Mouse (Mus musculus) forebrain, embryonic 14.5 days (tissue): Measurements from ENCODE around the gene Sh3rf1. TPM values are rescaled to one million over a fixed set of nuclear protein-coding genes. Genes with fewer than 3 reads are reported as not detected.

Experiments used
- ATAC-seq: fragments of 200-750 bp; cut with Nextera tagmentation; 2 replicates; pipeline ENCODE4 v1.8.0; 2017; ENCODE audit warnings: mild to moderate bottlenecking, moderate library complexity
- DNase-seq: peaks from one replicate; pipeline ENCODE4 v3.0.0-alpha.2; 2015; ENCODE audit warnings: low spot score
- H3K27ac ChIP-seq: fragments of 300-500 bp; sonication (generic); 2 replicates; pipeline ENCODE4 v1.5.1; 2014; ENCODE audit warnings: low read depth, mild to moderate bottlenecking, control low read depth, low read length, moderate library complexity
- H3K27me3 ChIP-seq: fragments of 300-500 bp; sonication (generic); replicated peaks from 2 replicates; pipeline ENCODE4 v1.6.1; 2014; ENCODE audit warnings: low read length, control low read depth, mixed read lengths; ENCODE audit not compliant: control insufficient read depth, insufficient read depth
- H3K36me3 ChIP-seq: fragments of 300-500 bp; sonication (generic); 2 replicates; pipeline ENCODE4 v1.6.1; 2014; ENCODE audit warnings: low read length, control low read depth; ENCODE audit not compliant: control insufficient read depth, insufficient read depth
- H3K4me1 ChIP-seq: fragments of 300-500 bp; sonication (generic); 2 replicates; pipeline ENCODE4 v1.6.1; 2014; ENCODE audit warnings: antibody characterized with exemption, low read length, control low read depth; ENCODE audit not compliant: control insufficient read depth, insufficient read depth
- H3K4me2 ChIP-seq: fragments of 300-500 bp; sonication (generic); 2 replicates; pipeline ENCODE4 v1.6.1; 2014; ENCODE audit warnings: mild to moderate bottlenecking, control low read depth, low read length
- H3K4me3 ChIP-seq: fragments of 300-500 bp; sonication (generic); 2 replicates; pipeline ENCODE4 v1.5.1; 2014; ENCODE audit warnings: low read depth, low read length, control low read depth
- H3K9ac ChIP-seq: fragments of 300-500 bp; sonication (generic); 2 replicates; pipeline ENCODE4 v1.6.1; 2014; ENCODE audit warnings: mild to moderate bottlenecking, low read length, control low read depth, moderate library complexity
- H3K9me3 ChIP-seq: fragments of 300-500 bp; sonication (generic); replicated peaks from 2 replicates; pipeline ENCODE4 v1.6.1; 2016; ENCODE audit warnings: low read length, control low read depth, mixed read lengths; ENCODE audit not compliant: control insufficient read depth
- WGBS: fragments of 180-500 bp; shearing (Covaris S2); extraction: QIAGEN DNeasy Blood & Tissue Kit; methylation state at CpG from one replicate; pipeline ENCODE4 v1.1.7; 2014; 5-methylcytosine and 5-hydroxymethylcytosine counted together
- polyA plus RNA-seq: library from polyadenylated mRNA; unstranded; fragments of >200 nt; fragmentation: Nextera tagmentation; extraction: Ambion mirVana; gene quantifications from 2 replicates; pipeline ENCODE4 v1.2.1, GENCODE M21; 2014

Sh3rf1 gene
- polyA plus RNA-seq, 1 experiment from 2014 or later, result 27.1 TPM

- H3K27ac ChIP-seq, result no peak overlapping the region
- no peak overlapping the region for H3K4me2 ChIP-seq
- no peaks in the 10 kb centered on the region for H3K27me3 ChIP-seq
- H3K4me1 ChIP-seq, result peaks cover 11% of the 10 kb centered on the region
- no peak overlapping the region for H3K4me3 ChIP-seq
- 91% methylated on average over 7 of the region's 7 CpGs for WGBS
- no peaks in the 10 kb centered on the region for H3K9me3 ChIP-seq
- DNase-seq, result no peak
- no peaks in the 10 kb centered on the region for H3K36me3 ChIP-seq
- no peak overlapping the region for H3K9ac ChIP-seq
- ATAC-seq, result no peak
These were observed 20.5 kb downstream of the Sh3rf1 start for GRCm38 (mm10) chr8:61244157-61244556.

- Histone ChIP-seq H3K36me3 (no peaks in the 10 kb centered on the region), H3K9me3 (no peaks in the 10 kb centered on the region), H3K4me2 (no peak overlapping the region), H3K4me3 (no peak overlapping the region), H3K27me3 (no peaks in the 10 kb centered on the region), H3K9ac (no peak overlapping the region), H3K4me1 (peaks cover 9% of the 10 kb centered on the region), H3K27ac (peak overlapping the region; percentile 55)
- peak; percentile 77 for ATAC-seq
- 31% methylated on average over 13 of the region's 13 CpGs for WGBS
- DNase-seq, result peak; percentile 59
These were observed 23.8 kb downstream of the Sh3rf1 start for GRCm38 (mm10) chr8:61247270-61248025.

- Histone ChIP-seq H3K27me3 (no peaks in the 10 kb centered on the region), H3K4me3 (no peak overlapping the region), H3K27ac (no peak overlapping the region), H3K4me1 (peaks cover 12% of the 10 kb centered on the region), H3K9me3 (no peaks in the 10 kb centered on the region), H3K4me2 (no peak overlapping the region), H3K9ac (no peak overlapping the region), H3K36me3 (no peaks in the 10 kb centered on the region)
- no peak for ATAC-seq
- DNase-seq, result no peak
- 93% methylated on average over 4 of the region's 4 CpGs for WGBS
These were observed 25.8 kb downstream of the Sh3rf1 start for GRCm38 (mm10) chr8:61249511-61249910.

GRCm38 (mm10) chr8:61254196-61254595 is 30.5 kb downstream of the Sh3rf1 start:
- Histone ChIP-seq H3K36me3 (no peaks in the 10 kb centered on the region), H3K4me3 (no peak overlapping the region), H3K27ac (no peak overlapping the region), H3K4me2 (no peak overlapping the region), H3K9ac (no peak overlapping the region), H3K4me1 (peaks cover 10% of the 10 kb centered on the region; the same call in 1 of the 2 replicates), H3K9me3 (no peaks in the 10 kb centered on the region), H3K27me3 (no peaks in the 10 kb centered on the region)
- DNase-seq (no peak), ATAC-seq (no peak)
- 89% methylated on average over 5 of the region's 5 CpGs for WGBS

GRCm38 (mm10) chr8:61258828-61259227 is 35.2 kb downstream of the Sh3rf1 start:
- Histone ChIP-seq H3K36me3 (no peaks in the 10 kb centered on the region), H3K9me3 (no peaks in the 10 kb centered on the region), H3K4me3 (no peak overlapping the region), H3K9ac (no peak overlapping the region), H3K27ac (no peak overlapping the region), H3K4me1 (peaks cover 22% of the 10 kb centered on the region), H3K4me2 (no peak overlapping the region), H3K27me3 (no peaks in the 10 kb centered on the region)
- ATAC-seq (peak; percentile 47; the same call in 1 of the 2 replicates), DNase-seq (peak; percentile 67)
- WGBS, result 82% methylated on average over 9 of the region's 9 CpGs

- Histone ChIP-seq H3K36me3 (no peaks in the 10 kb centered on the region), H3K27ac (no peak overlapping the region), H3K9me3 (no peaks in the 10 kb centered on the region), H3K9ac (no peak overlapping the region), H3K4me2 (no peak overlapping the region), H3K4me3 (no peak overlapping the region), H3K4me1 (peaks cover 24% of the 10 kb centered on the region), H3K27me3 (no peaks in the 10 kb centered on the region)
- peak; percentile 65 for ATAC-seq
- 52% methylated on average over 7 of the region's 7 CpGs for WGBS
- DNase-seq, result peak; percentile 91
These were observed 35.9 kb downstream of the Sh3rf1 start for GRCm38 (mm10) chr8:61259526-61259925.

GRCm38 (mm10) chr8:61260530-61260929 is 36.9 kb downstream of the Sh3rf1 start:
- H3K27ac ChIP-seq, result no peak overlapping the region
- no peaks in the 10 kb centered on the region for H3K9me3 ChIP-seq
- no peak overlapping the region for H3K9ac ChIP-seq
- no peak overlapping the region for H3K4me3 ChIP-seq
- DNase-seq (no peak), ATAC-seq (no peak)
- H3K36me3 ChIP-seq, result no peaks in the 10 kb centered on the region
- H3K27me3 ChIP-seq, result no peaks in the 10 kb centered on the region
- 80% methylated on average over 7 of the region's 7 CpGs for whole genome bisulfite sequencing
- H3K4me1 ChIP-seq, result peaks cover 26% of the 10 kb centered on the region
- no peak overlapping the region for H3K4me2 ChIP-seq

GRCm38 (mm10) chr8:61261374-61261773 is 37.7 kb downstream of the Sh3rf1 start:
- Histone ChIP-seq H3K27me3 (no peaks in the 10 kb centered on the region), H3K4me2 (no peak overlapping the region), H3K27ac (no peak overlapping the region), H3K4me1 (peaks cover 27% of the 10 kb centered on the region), H3K36me3 (no peaks in the 10 kb centered on the region), H3K9ac (no peak overlapping the region), H3K4me3 (no peak overlapping the region), H3K9me3 (no peaks in the 10 kb centered on the region)
- WGBS, result 55% methylated on average over 4 of the region's 4 CpGs
- ATAC-seq (no peak), DNase-seq (no peak)

GRCm38 (mm10) chr8:61263691-61264090 is 40.0 kb downstream of the Sh3rf1 start:
- Histone ChIP-seq H3K4me3 (no peak overlapping the region), H3K4me2 (no peak overlapping the region), H3K4me1 (peaks cover 27% of the 10 kb centered on the region), H3K9me3 (no peaks in the 10 kb centered on the region), H3K27me3 (no peaks in the 10 kb centered on the region), H3K36me3 (no peaks in the 10 kb centered on the region), H3K9ac (no peak overlapping the region), H3K27ac (no peak overlapping the region)
- no peak for ATAC-seq
- DNase-seq, result no peak
- WGBS, result 97% methylated on average over 4 of the region's 4 CpGs
